Mouse (Mus musculus) cerebellum, adult 2 months (tissue): Measurements from ENCODE around the gene Pou3f1.

ENCODE experiments used
- CTCF ChIP-seq: fragments of 200-500 bp; IDR thresholded peaks from 2 replicates; pipeline ENCODE4 v1.5.1; 2011; ENCODE audit warnings: low read depth, mild to moderate bottlenecking, control low read depth, low read length, moderate library complexity, borderline replicate concordance; ENCODE audit not compliant: insufficient read depth
- POLR2A ChIP-seq: fragments of 200-500 bp; IDR thresholded peaks from 2 replicates; pipeline ENCODE4 v1.6.1; 2011; ENCODE audit warnings: low read length, control low read depth, borderline replicate concordance; ENCODE audit not compliant: insufficient read depth

- TF ChIP-seq CTCF (no peak), POLR2A (no peak)
Measured at GRCm38 (mm10) chr4:124621406-124621805, 35.2 kb upstream of the Pou3f1 start.
